Mouse (Mus musculus): Measurements from ENCODE around the gene St13. TPM values are rescaled to one million over a fixed set of nuclear protein-coding genes. Genes with fewer than 3 reads are reported as not detected.

St13 gene
- polyA plus RNA-seq, 2 experiments: 36.2 to 48.3 TPM

DNA sequence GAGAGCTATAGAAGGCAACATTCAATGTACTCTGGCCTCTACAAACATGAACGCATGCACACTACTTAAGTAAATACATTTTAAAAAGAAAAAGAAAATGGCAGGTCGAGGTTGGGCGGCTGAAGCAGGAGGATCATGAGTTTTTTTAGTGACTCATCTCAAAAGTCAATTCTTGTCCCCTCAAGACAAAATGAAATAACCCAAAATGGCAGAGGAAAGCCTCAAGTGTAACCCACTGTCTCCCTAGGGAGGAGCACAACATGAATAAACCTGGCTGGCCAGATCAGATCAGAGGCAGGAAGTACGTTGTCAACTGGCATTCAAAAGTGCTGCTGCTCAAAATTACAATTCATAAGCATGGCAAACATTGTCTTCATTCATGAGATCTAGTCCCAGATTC, 67.4 kb downstream of the St13 start:
- no peak overlapping the region for H3K4me2 ChIP-seq (ENCODE audit: low read depth)
- ATAC-seq (ENCODE audit: insufficient read depth) (no peak), DNase-seq (ENCODE audit: low read depth in 3 of 3, low spot score in 3 of 3) (no peak)
- no peak overlapping the region for H3K27ac ChIP-seq
- no peak overlapping the region for H3K9ac ChIP-seq (replicated peaks)
- 73% methylated on average over 4 of the region's 4 CpGs for WGBS (ENCODE audit: insufficient replicate concordance)
- no peaks in the 10 kb centered on the region for H3K27me3 ChIP-seq (ENCODE audit: control insufficient read depth, insufficient read depth, low read length)
- no peak for TF ChIP-seq CTCF (IDR thresholded peaks at IDR 0.05; ENCODE audit: low read depth)
- TF ChIP-seq EP300 (IDR thresholded peaks at IDR 0.05; ENCODE audit: low read depth): no peak
- H3K4me3 ChIP-seq (ENCODE audit: insufficient read depth in 1 of 2, low read depth in 2 of 2, low read length in 2 of 2): no peak overlapping the region
- peaks cover 2% of the 10 kb centered on the region for H3K36me3 ChIP-seq (replicated peaks; ENCODE audit: control insufficient read depth, insufficient read depth, low read depth)
- H3K4me1 ChIP-seq (replicated peaks; ENCODE audit: control insufficient read depth in 2 of 2, insufficient read depth in 2 of 2, low read length in 1 of 2): no peaks in the 10 kb centered on the region
- H3K9me3 ChIP-seq (ENCODE audit: control insufficient read depth, low read length): no peaks in the 10 kb centered on the region

DNA sequence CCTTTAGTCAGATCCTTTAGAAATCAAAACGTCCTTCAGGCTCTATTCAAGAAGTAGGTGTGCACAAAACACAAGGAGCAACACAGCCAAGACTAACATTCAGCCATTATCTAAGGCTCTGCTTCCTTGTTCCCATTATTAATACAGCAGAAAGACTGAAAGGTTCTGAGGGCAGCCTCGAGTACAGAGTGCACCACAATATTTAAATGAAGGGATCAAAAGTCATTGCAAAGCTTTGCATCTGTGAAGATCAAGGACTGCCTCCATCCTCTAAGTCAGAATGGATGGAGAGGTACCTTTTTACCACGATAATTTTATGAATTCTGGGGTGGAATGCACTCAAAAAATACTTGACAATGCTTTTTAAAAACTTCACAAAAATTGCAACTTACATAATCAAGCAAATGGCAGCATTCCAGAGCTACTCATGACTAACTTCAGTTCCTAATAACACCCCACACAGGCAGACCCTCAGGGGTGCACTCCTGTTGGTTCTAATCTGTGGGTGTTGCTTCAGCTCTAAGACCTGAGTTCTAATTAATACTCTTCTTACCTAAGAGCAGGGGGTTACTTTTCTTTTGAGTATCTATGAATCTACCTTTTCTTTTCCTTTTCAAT, 69.0 kb downstream of the St13 start:
- Histone ChIP-seq H3K4me1 (replicated peaks; ENCODE audit: control insufficient read depth in 2 of 2, insufficient read depth in 2 of 2, low read length in 1 of 2) (no peaks in the 10 kb centered on the region), H3K9ac (replicated peaks) (no peak overlapping the region), H3K27me3 (ENCODE audit: control insufficient read depth, insufficient read depth, low read length) (no peaks in the 10 kb centered on the region), H3K4me2 (ENCODE audit: low read depth) (no peak overlapping the region), H3K4me3 (ENCODE audit: insufficient read depth in 1 of 2, low read depth in 2 of 2, low read length in 2 of 2) (no peak overlapping the region), H3K36me3 (replicated peaks; ENCODE audit: control insufficient read depth, insufficient read depth, low read depth) (peaks cover 2% of the 10 kb centered on the region), H3K27ac (no peak overlapping the region), H3K9me3 (ENCODE audit: control insufficient read depth, low read length) (no peaks in the 10 kb centered on the region)
- ATAC-seq (ENCODE audit: insufficient read depth) (no peak), DNase-seq (ENCODE audit: low read depth in 3 of 3, low spot score in 3 of 3) (no peak)
- WGBS (ENCODE audit: insufficient replicate concordance): 51% methylated on average over 3 of the region's 3 CpGs
- TF ChIP-seq CTCF (IDR thresholded peaks at IDR 0.05; ENCODE audit: low read depth): no peak
- no peak for TF ChIP-seq EP300 (IDR thresholded peaks at IDR 0.05; ENCODE audit: low read depth)

DNA sequence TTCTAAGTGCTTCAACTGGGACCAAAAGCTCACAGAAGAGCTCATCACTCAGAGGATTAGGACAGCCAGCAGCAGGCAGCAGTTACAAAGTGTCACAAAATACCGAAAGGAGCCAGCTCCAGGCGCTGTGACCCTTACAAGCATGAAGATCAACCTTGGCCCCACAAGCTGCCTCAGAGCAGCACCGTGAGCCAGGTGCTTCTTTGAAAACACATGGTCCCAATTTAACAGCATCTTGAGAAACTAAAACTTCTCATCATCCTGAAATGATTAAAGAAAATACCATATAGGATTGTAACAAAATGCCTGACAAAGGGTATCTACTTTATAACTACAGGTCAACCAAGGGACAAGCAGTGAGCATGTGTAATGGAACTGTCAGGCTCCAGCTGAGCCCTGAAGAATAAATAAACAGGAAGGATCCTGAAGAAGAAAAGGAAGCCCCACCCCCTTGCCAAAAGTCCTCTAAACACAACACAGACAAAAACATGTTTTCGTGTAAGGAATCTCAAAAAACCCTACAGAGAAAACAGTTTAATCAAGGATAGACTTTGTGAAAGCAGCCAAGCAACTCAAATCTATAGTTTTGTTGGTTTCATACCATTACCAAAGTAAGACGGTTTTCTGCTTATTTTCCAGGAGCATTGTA, 70.0 kb downstream of the St13 start:
- Histone ChIP-seq H3K4me1 (replicated peaks; ENCODE audit: control insufficient read depth in 2 of 2, insufficient read depth in 2 of 2, low read length in 1 of 2) (no peaks in the 10 kb centered on the region), H3K4me2 (ENCODE audit: low read depth) (no peak overlapping the region), H3K27me3 (ENCODE audit: control insufficient read depth, insufficient read depth, low read length) (no peaks in the 10 kb centered on the region), H3K36me3 (replicated peaks; ENCODE audit: control insufficient read depth, insufficient read depth, low read depth) (peaks cover 2% of the 10 kb centered on the region), H3K9ac (replicated peaks) (no peak overlapping the region), H3K9me3 (ENCODE audit: control insufficient read depth, low read length) (no peaks in the 10 kb centered on the region), H3K4me3 (ENCODE audit: insufficient read depth in 1 of 2, low read depth in 2 of 2, low read length in 2 of 2) (no peak overlapping the region), H3K27ac (no peak overlapping the region)
- DNase-seq (ENCODE audit: low read depth in 3 of 3, low spot score in 3 of 3): no peak
- WGBS (ENCODE audit: insufficient replicate concordance): 74% methylated on average over 5 of the region's 5 CpGs
- TF ChIP-seq CTCF (IDR thresholded peaks at IDR 0.05; ENCODE audit: low read depth) (no peak), EP300 (IDR thresholded peaks at IDR 0.05; ENCODE audit: low read depth) (no peak)
- ATAC-seq (ENCODE audit: insufficient read depth): no peak

DNA sequence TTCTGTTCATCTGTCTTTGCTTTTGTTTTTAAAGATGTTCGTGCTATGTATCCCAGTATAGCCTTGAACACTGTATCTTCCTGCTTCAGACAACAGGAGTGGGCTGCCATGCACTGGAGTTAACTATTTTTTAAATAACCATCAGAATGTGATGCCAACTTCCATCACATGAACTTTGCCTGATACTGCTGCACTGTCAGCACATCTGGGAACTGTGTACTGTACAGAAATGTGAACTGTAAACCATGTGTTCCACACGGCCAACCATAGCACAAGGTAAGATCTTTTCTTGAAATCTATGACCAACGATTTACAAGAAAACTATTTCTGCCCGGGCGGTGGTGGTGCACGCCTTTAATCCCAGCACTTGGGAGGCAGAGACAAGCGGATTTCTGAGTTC, 72.4 kb downstream of the St13 start:
- Histone ChIP-seq H3K27me3 (ENCODE audit: control insufficient read depth, insufficient read depth, low read length) (no peaks in the 10 kb centered on the region), H3K4me2 (ENCODE audit: low read depth) (no peak overlapping the region), H3K4me3 (ENCODE audit: insufficient read depth in 1 of 2, low read depth in 2 of 2, low read length in 2 of 2) (no peak overlapping the region), H3K4me1 (replicated peaks; ENCODE audit: control insufficient read depth in 2 of 2, insufficient read depth in 2 of 2, low read length in 1 of 2) (no peaks in the 10 kb centered on the region), H3K9me3 (ENCODE audit: control insufficient read depth, low read length) (no peaks in the 10 kb centered on the region), H3K36me3 (replicated peaks; ENCODE audit: control insufficient read depth, insufficient read depth, low read depth) (peaks cover 6% of the 10 kb centered on the region), H3K27ac (no peak overlapping the region), H3K9ac (replicated peaks) (no peak overlapping the region)
- WGBS (ENCODE audit: insufficient replicate concordance): 80% methylated on average over 7 of the region's 7 CpGs
- TF ChIP-seq EP300 (IDR thresholded peaks at IDR 0.05; ENCODE audit: low read depth) (no peak), CTCF (IDR thresholded peaks at IDR 0.05; ENCODE audit: low read depth) (no peak)
- no peak for ATAC-seq (ENCODE audit: insufficient read depth)
- DNase-seq (ENCODE audit: low read depth in 3 of 3, low spot score in 3 of 3): no peak

DNA sequence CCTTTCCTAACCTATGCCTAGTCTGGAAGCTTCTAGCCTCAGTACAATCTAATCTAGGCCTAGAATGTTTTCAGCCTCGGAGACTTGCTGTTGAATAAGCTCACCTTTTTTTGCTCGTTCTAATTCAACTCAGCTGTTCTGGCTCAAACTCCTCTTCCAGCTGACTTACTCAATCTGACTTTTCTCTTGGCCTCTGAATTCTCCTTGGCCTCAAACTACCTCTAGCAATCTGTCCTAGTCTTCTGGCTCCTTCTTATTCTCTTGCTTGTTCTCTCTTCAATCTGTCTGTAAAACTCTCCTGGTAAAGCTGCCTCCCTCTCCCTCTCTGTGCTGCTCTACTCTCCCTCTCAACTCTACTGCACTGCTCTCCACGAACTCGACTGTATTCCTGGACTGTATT, 74.9 kb downstream of the St13 start:
- Histone ChIP-seq H3K27ac (no peak overlapping the region), H3K27me3 (ENCODE audit: control insufficient read depth, insufficient read depth, low read length) (no peaks in the 10 kb centered on the region), H3K4me2 (ENCODE audit: low read depth) (no peak overlapping the region), H3K4me1 (replicated peaks; ENCODE audit: control insufficient read depth in 2 of 2, insufficient read depth in 2 of 2, low read length in 1 of 2) (no peaks in the 10 kb centered on the region), H3K9me3 (ENCODE audit: control insufficient read depth, low read length) (no peaks in the 10 kb centered on the region), H3K9ac (replicated peaks) (no peak overlapping the region), H3K36me3 (replicated peaks; ENCODE audit: control insufficient read depth, insufficient read depth, low read depth) (peaks cover 14% of the 10 kb centered on the region), H3K4me3 (ENCODE audit: insufficient read depth in 1 of 2, low read depth in 2 of 2, low read length in 2 of 2) (no peak overlapping the region)
- TF ChIP-seq CTCF (IDR thresholded peaks at IDR 0.05; ENCODE audit: low read depth): no peak
- TF ChIP-seq EP300 (IDR thresholded peaks at IDR 0.05; ENCODE audit: low read depth): no peak
- WGBS (ENCODE audit: insufficient replicate concordance): 61% methylated on average over 4 of the region's 4 CpGs
- ATAC-seq (ENCODE audit: insufficient read depth) (no peak), DNase-seq (ENCODE audit: low read depth in 3 of 3, low spot score in 3 of 3) (no peak)

Measured in liver, embryonic 14.5 days (tissue).